Mouse (Mus musculus) kidney, postnatal 25 days (tissue): ENCODE measurements at regions not wholly inside any gene's neighbourhood (a gene's known extent, or its start where the extent isn't known, plus 50 kb on each side); places are given as distances from the start of the nearest gene placed in this dataset.
A peak's percentile ranks its signal among the peaks of the same experiment; 100 is the strongest.

Experiments used
- DNase-seq, 2 experiments: peaks; one replicate each; pipeline ENCODE4 v3.0.0; 2021; ENCODE audit warnings: mixed read lengths in 2 of 2

- DNase-seq, result peak; percentile 19 to 64
Measured at GRCm38 (mm10) chr2:173994301-173995073, 81.6 kb upstream of the Stx16 start.

GRCm38 (mm10) chr2:174004666-174005065 lies 71.4 kb upstream of the Stx16 start:
- DNase-seq, result no peak

GRCm38 (mm10) chr2:174007976-174008349 lies 68.1 kb upstream of the Stx16 start:
- DNase-seq, result no peak

GRCm38 (mm10) chr2:174008350-174009218 lies 67.5 kb upstream of the Stx16 start:
- no peak for DNase-seq

- DNase-seq, result no peak
Measured at GRCm38 (mm10) chr2:174010038-174010437, 66.1 kb upstream of the Stx16 start.

GRCm38 (mm10) chr2:174011399-174011798 lies 64.7 kb upstream of the Stx16 start:
- no peak for DNase-seq

GRCm38 (mm10) chr2:174014361-174014760 lies 61.7 kb upstream of the Stx16 start:
- no peak for DNase-seq

GRCm38 (mm10) chr2:174015283-174015682 lies 60.8 kb upstream of the Stx16 start:
- DNase-seq, result no peak

GRCm38 (mm10) chr2:174016068-174016467 lies 60.0 kb upstream of the Stx16 start:
- no peak for DNase-seq

GRCm38 (mm10) chr2:174017042-174017441 lies 59.1 kb upstream of the Stx16 start:
- no peak for DNase-seq

- no peak for DNase-seq
Measured at GRCm38 (mm10) chr2:174017596-174017995, 58.5 kb upstream of the Stx16 start.

GRCm38 (mm10) chr2:174018002-174018401 lies 58.1 kb upstream of the Stx16 start:
- DNase-seq, result peak in 1 of 2 experiments; percentile 38

- no peak for DNase-seq
Measured at GRCm38 (mm10) chr2:174018986-174019385, 57.1 kb upstream of the Stx16 start.

- no peak for DNase-seq
Measured at GRCm38 (mm10) chr2:174019970-174020369, 56.1 kb upstream of the Stx16 start.

- no peak for DNase-seq
Measured at GRCm38 (mm10) chr2:174020447-174020846, 55.7 kb upstream of the Stx16 start.

GRCm38 (mm10) chr2:174021538-174021937 lies 54.6 kb upstream of the Stx16 start:
- DNase-seq, result no peak

- no peak for DNase-seq
Measured at GRCm38 (mm10) chr2:174022292-174022691, 53.8 kb upstream of the Stx16 start.

- DNase-seq, result no peak
Measured at GRCm38 (mm10) chr2:174025181-174025870, 50.8 kb upstream of the Stx16 start.
